Mouse (Mus musculus): Measurements from ENCODE around the gene Pspn. TPM values are rescaled to one million over a fixed set of nuclear protein-coding genes. Genes with fewer than 3 reads are reported as not detected.

The Pspn gene
- polyA plus RNA-seq, 1 experiment from 2014 or later, result 1.1 TPM

Other genes with a start within 250 kb of the Pspn start
- 4.5 and 4.7 TPM in 2 replicates for gene Nrtn, start 242.5 kb downstream of the Pspn start, polyA plus RNA-seq (2016; fragmentation: Nextera tagmentation; extraction: Ambion mirVana)
- gene Dus3l, start 235.3 kb downstream of the Pspn start, polyA plus RNA-seq (2016; fragmentation: Nextera tagmentation; extraction: Ambion mirVana), result 45.0 and 45.6 TPM in 2 replicates
- gene Prr22, start 229.8 kb downstream of the Pspn start, polyA plus RNA-seq (2016; fragmentation: Nextera tagmentation; extraction: Ambion mirVana), result 1.7 and 1.8 TPM in 2 replicates
- gene Rfx2, start 169.0 kb downstream of the Pspn start, polyA plus RNA-seq (2016; fragmentation: Nextera tagmentation; extraction: Ambion mirVana), result 4.0 and 5.3 TPM in 2 replicates
- gene Acsbg2, start 125.6 kb downstream of the Pspn start, polyA plus RNA-seq (2016; fragmentation: Nextera tagmentation; extraction: Ambion mirVana), result not detected in 2 replicates
- 0.44 and 0.52 TPM in 2 replicates for gene 1700061G19Rik, start 124.5 kb downstream of the Pspn start, polyA plus RNA-seq (2016; fragmentation: Nextera tagmentation; extraction: Ambion mirVana)
- 70.9 and 73.1 TPM in 2 replicates for gene Mllt1, start 64.6 kb downstream of the Pspn start, polyA plus RNA-seq (2016; fragmentation: Nextera tagmentation; extraction: Ambion mirVana)
- not detected in 2 replicates for gene Acer1, start 17.9 kb downstream of the Pspn start, polyA plus RNA-seq (2016; fragmentation: Nextera tagmentation; extraction: Ambion mirVana)
- gene Clpp, start 9.7 kb downstream of the Pspn start, polyA plus RNA-seq (2016; fragmentation: Nextera tagmentation; extraction: Ambion mirVana), result 191 and 192 TPM in 2 replicates
- gene Alkbh7, start 2.7 kb downstream of the Pspn start, polyA plus RNA-seq (2016; fragmentation: Nextera tagmentation; extraction: Ambion mirVana), result 42.5 and 45.1 TPM in 2 replicates
- 78.7 and 80.7 TPM in 2 replicates for gene Gtf2f1, start 11.3 kb upstream of the Pspn start, polyA plus RNA-seq (2016; fragmentation: Nextera tagmentation; extraction: Ambion mirVana)
- 0.25 and 0.54 TPM in 2 replicates for gene Gm17949, start 11.5 kb upstream of the Pspn start, polyA plus RNA-seq (2016; fragmentation: Nextera tagmentation; extraction: Ambion mirVana)
- gene Khsrp, start 31.5 kb upstream of the Pspn start, polyA plus RNA-seq (2016; fragmentation: Nextera tagmentation; extraction: Ambion mirVana), result 53.9 and 55.1 TPM in 2 replicates
- 0.12 TPM in 1 of 2 replicates, not detected in the other for gene Slc25a41, start 41.6 kb upstream of the Pspn start, polyA plus RNA-seq (2016; fragmentation: Nextera tagmentation; extraction: Ambion mirVana)
- 7.2 and 8.0 TPM in 2 replicates for gene Crb3, start 59.1 kb upstream of the Pspn start, polyA plus RNA-seq (2016; fragmentation: Nextera tagmentation; extraction: Ambion mirVana)
- gene Slc25a23, start 59.8 kb upstream of the Pspn start, polyA plus RNA-seq (2016; fragmentation: Nextera tagmentation; extraction: Ambion mirVana), result 7.0 and 8.2 TPM in 2 replicates
- gene Dennd1c, start 78.5 kb upstream of the Pspn start, polyA plus RNA-seq (2016; fragmentation: Nextera tagmentation; extraction: Ambion mirVana), result 2.0 and 2.8 TPM in 2 replicates
- 34.4 and 35.5 TPM in 2 replicates for gene Tubb4a, start 87.8 kb upstream of the Pspn start, polyA plus RNA-seq (2016; fragmentation: Nextera tagmentation; extraction: Ambion mirVana)
- 8.0 and 8.8 TPM in 2 replicates for gene Tnfsf9, start 105.3 kb upstream of the Pspn start, polyA plus RNA-seq (2016; fragmentation: Nextera tagmentation; extraction: Ambion mirVana)
- gene Cd70, start 149.8 kb upstream of the Pspn start, polyA plus RNA-seq (2016; fragmentation: Nextera tagmentation; extraction: Ambion mirVana), result not detected in 2 replicates
- gene Tnfsf14, start 194.2 kb upstream of the Pspn start, polyA plus RNA-seq (2016; fragmentation: Nextera tagmentation; extraction: Ambion mirVana), result 0.08 TPM in 1 of 2 replicates, not detected in the other
- gene C3, start 228.1 kb upstream of the Pspn start, polyA plus RNA-seq (2016; fragmentation: Nextera tagmentation; extraction: Ambion mirVana), result 0.30 and 0.32 TPM in 2 replicates
- gene Gpr108, start 248.4 kb upstream of the Pspn start, polyA plus RNA-seq (2016; fragmentation: Nextera tagmentation; extraction: Ambion mirVana), result 24.9 and 25.7 TPM in 2 replicates
- gene Trip10, start 249.4 kb upstream of the Pspn start, polyA plus RNA-seq (2016; fragmentation: Nextera tagmentation; extraction: Ambion mirVana), result 37.4 and 42.2 TPM in 2 replicates

Measured in embryonic facial prominence, embryonic 10.5 days (tissue).